Mouse (Mus musculus): ENCODE results near the gene Atp6v1g2. TPM values are rescaled to one million over a fixed set of nuclear protein-coding genes. Genes with fewer than 3 reads are reported as not detected.

Atp6v1g2 gene
- total RNA-seq, 1 experiment: 0.71 TPM

GRCm38 (mm10) chr17:35201128-35201527 lies 32.3 kb upstream of the Atp6v1g2 start:
- Histone ChIP-seq H3K36me3 (ENCODE audit: control insufficient read depth, insufficient read depth, low read length, poor library complexity, severe bottlenecking) (no peaks in the 10 kb centered on the region), H3K9ac (ENCODE audit: insufficient read depth, low read depth, low read length, poor library complexity, severe bottlenecking) (no peak overlapping the region), H3K4me3 (ENCODE audit: insufficient read depth in 1 of 2, low read depth in 1 of 2, low read length in 2 of 2, poor library complexity in 1 of 2, severe bottlenecking in 1 of 2) (no peak overlapping the region), H3K27ac (ENCODE audit: insufficient read depth, low read depth, low read length, poor library complexity, severe bottlenecking) (no peak overlapping the region), H3K4me1 (ENCODE audit: control insufficient read depth in 2 of 2, insufficient read depth in 2 of 2, low read length in 2 of 2, poor library complexity in 1 of 2) (no peaks in the 10 kb centered on the region), H3K9me3 (ENCODE audit: control insufficient read depth, insufficient read depth, low read depth, low read length) (no peaks in the 10 kb centered on the region)
- TF ChIP-seq ZC3H11A (IDR thresholded peaks at IDR 0.05; ENCODE audit: borderline replicate concordance, low read depth, low read length): no peak
- in situ Hi-C loops (cut with MboI; ENCODE audit: low sequenced_read_pairs in 2 of 2, unreplicated experiment in 2 of 2): no loop called here
- DNase-seq (ENCODE audit: low read depth, low spot score): no peak

GRCm38 (mm10) chr17:35201787-35202186 lies 31.7 kb upstream of the Atp6v1g2 start, which contains the start of gene Tnf:
Tnf (minus strand) TSS chr17:35202007.
- H3K4me3 ChIP-seq (ENCODE audit: insufficient read depth in 1 of 2, low read depth in 1 of 2, low read length in 2 of 2, poor library complexity in 1 of 2, severe bottlenecking in 1 of 2): no peak within 1 kb of the TSS

GRCm38 (mm10) chr17:35202442-35202841 lies 31.0 kb upstream of the Atp6v1g2 start:
- no peak overlapping the region for H3K27ac ChIP-seq (ENCODE audit: insufficient read depth, low read depth, low read length, poor library complexity, severe bottlenecking)
- in situ Hi-C loops (cut with MboI; ENCODE audit: low sequenced_read_pairs in 2 of 2, unreplicated experiment in 2 of 2): no loop called here
- no peak overlapping the region for H3K4me3 ChIP-seq (ENCODE audit: insufficient read depth in 1 of 2, low read depth in 1 of 2, low read length in 2 of 2, poor library complexity in 1 of 2, severe bottlenecking in 1 of 2)
- H3K36me3 ChIP-seq (ENCODE audit: control insufficient read depth, insufficient read depth, low read length, poor library complexity, severe bottlenecking): no peaks in the 10 kb centered on the region
- H3K9ac ChIP-seq (ENCODE audit: insufficient read depth, low read depth, low read length, poor library complexity, severe bottlenecking): no peak overlapping the region
- no peak for TF ChIP-seq MAFK (IDR thresholded peaks at IDR 0.05; ENCODE audit: insufficient read depth, low read depth, low read length)
- no peak for TF ChIP-seq CHD2 (IDR thresholded peaks at IDR 0.05; ENCODE audit: low read depth, low read length)
- TF ChIP-seq ZNF384 (IDR thresholded peaks at IDR 0.05; ENCODE audit: low read depth, low read length): no peak
- TF ChIP-seq ZC3H11A (IDR thresholded peaks at IDR 0.05; ENCODE audit: borderline replicate concordance, low read depth, low read length): no peak
- TF ChIP-seq HCFC1 (IDR thresholded peaks at IDR 0.05; ENCODE audit: borderline replicate concordance, insufficient read depth, low read length): no peak
- no peak for DNase-seq (ENCODE audit: low read depth, low spot score)
- no peaks in the 10 kb centered on the region for H3K9me3 ChIP-seq (ENCODE audit: control insufficient read depth, insufficient read depth, low read depth, low read length)
- H3K4me1 ChIP-seq (ENCODE audit: control insufficient read depth in 2 of 2, insufficient read depth in 2 of 2, low read length in 2 of 2, poor library complexity in 1 of 2): no peaks in the 10 kb centered on the region

More at GRCm38 (mm10) chr17:35201787-35202186, 31.7 kb upstream of the Atp6v1g2 start, which contains the start of gene Tnf:
- TF ChIP-seq CHD2 (IDR thresholded peaks at IDR 0.05; ENCODE audit: low read depth, low read length) (no peak), HCFC1 (IDR thresholded peaks at IDR 0.05; ENCODE audit: borderline replicate concordance, insufficient read depth, low read length) (no peak), ZC3H11A (IDR thresholded peaks at IDR 0.05; ENCODE audit: borderline replicate concordance, low read depth, low read length) (no peak), ZNF384 (IDR thresholded peaks at IDR 0.05; ENCODE audit: low read depth, low read length) (no peak), MAFK (IDR thresholded peaks at IDR 0.05; ENCODE audit: insufficient read depth, low read depth, low read length) (no peak)
- H3K4me1 ChIP-seq (ENCODE audit: control insufficient read depth in 2 of 2, insufficient read depth in 2 of 2, low read length in 2 of 2, poor library complexity in 1 of 2): no peaks in the 10 kb centered on the region
- H3K9ac ChIP-seq (ENCODE audit: insufficient read depth, low read depth, low read length, poor library complexity, severe bottlenecking): no peak within 1 kb of the TSS
- H3K9me3 ChIP-seq (ENCODE audit: control insufficient read depth, insufficient read depth, low read depth, low read length): no peaks in the 10 kb centered on the region
- no peak within 1 kb of the TSS for H3K27ac ChIP-seq (ENCODE audit: insufficient read depth, low read depth, low read length, poor library complexity, severe bottlenecking)
- H3K36me3 ChIP-seq (ENCODE audit: control insufficient read depth, insufficient read depth, low read length, poor library complexity, severe bottlenecking): no peaks in the 10 kb centered on the region
- in situ Hi-C loops (cut with MboI; ENCODE audit: low sequenced_read_pairs in 2 of 2, unreplicated experiment in 2 of 2): no loop called here
- DNase-seq (ENCODE audit: low read depth, low spot score): no peak

- H3K27ac ChIP-seq (ENCODE audit: insufficient read depth, low read depth, low read length, poor library complexity, severe bottlenecking): no peak within 1 kb of the TSS
- TF ChIP-seq ZNF384 (IDR thresholded peaks at IDR 0.05; ENCODE audit: low read depth, low read length) (no peak), MAFK (IDR thresholded peaks at IDR 0.05; ENCODE audit: insufficient read depth, low read depth, low read length) (no peak), ZC3H11A (IDR thresholded peaks at IDR 0.05; ENCODE audit: borderline replicate concordance, low read depth, low read length) (no peak), CHD2 (IDR thresholded peaks at IDR 0.05; ENCODE audit: low read depth, low read length) (no peak), HCFC1 (IDR thresholded peaks at IDR 0.05; ENCODE audit: borderline replicate concordance, insufficient read depth, low read length) (no peak)
These were observed 28.7 kb upstream of the Atp6v1g2 start, which contains the start of gene Lta for GRCm38 (mm10) chr17:35204494-35205379. Lta (minus strand) TSS chr17:35205351.

More at GRCm38 (mm10) chr17:35204494-35205379, 28.7 kb upstream of the Atp6v1g2 start, which contains the start of gene Lta:
- Histone ChIP-seq H3K9ac (ENCODE audit: insufficient read depth, low read depth, low read length, poor library complexity, severe bottlenecking) (no peak within 1 kb of the TSS), H3K4me3 (ENCODE audit: insufficient read depth in 1 of 2, low read depth in 1 of 2, low read length in 2 of 2, poor library complexity in 1 of 2, severe bottlenecking in 1 of 2) (peak within 1 kb of the TSS; percentile 20 to 54; a peak in 3 of 4 replicates), H3K4me1 (ENCODE audit: control insufficient read depth in 2 of 2, insufficient read depth in 2 of 2, low read length in 2 of 2, poor library complexity in 1 of 2) (no peaks in the 10 kb centered on the region), H3K9me3 (ENCODE audit: control insufficient read depth, insufficient read depth, low read depth, low read length) (no peaks in the 10 kb centered on the region), H3K36me3 (ENCODE audit: control insufficient read depth, insufficient read depth, low read length, poor library complexity, severe bottlenecking) (no peaks in the 10 kb centered on the region)
- in situ Hi-C loops (cut with MboI; ENCODE audit: low sequenced_read_pairs in 2 of 2, unreplicated experiment in 2 of 2): no loop called here
- DNase-seq (ENCODE audit: low read depth, low spot score): no peak
